Mouse (Mus musculus) granulocyte monocyte progenitor cell, adult 5-6 weeks (primary cell): ENCODE measurements around the gene Tbc1d5. TPM values are rescaled to one million over a fixed set of nuclear protein-coding genes. Genes with fewer than 3 reads are reported as not detected.

Experiments used
- ATAC-seq: replicated peaks from 2 replicates; pipeline ENCODE4 v1.8.0; 2016; ENCODE audit warnings: mild to moderate bottlenecking, moderate TSS enrichment, inconsistent platforms; ENCODE audit not compliant: poor library complexity, severe bottlenecking
- total RNA-seq, 2 experiments: library from RNA; stranded (forward) in 1 of 2; stranded (reverse) in 1 of 2; fragments of 200-712, 200-1000 nt in 1 of 2; fragments of >200 nt in 1 of 2; fragmentation: Nextera tagmentation in 1 of 2; gene quantifications; 2 replicates each; pipeline ENCODE4 v1.2.3; 2014 to 2017

Tbc1d5 gene
- 54.6 and 60.0 TPM in 2 replicates for total RNA-seq (2014; fragmentation: Nextera tagmentation)
- 29.2 and 36.7 TPM in 2 replicates for total RNA-seq (2017)

DNA sequence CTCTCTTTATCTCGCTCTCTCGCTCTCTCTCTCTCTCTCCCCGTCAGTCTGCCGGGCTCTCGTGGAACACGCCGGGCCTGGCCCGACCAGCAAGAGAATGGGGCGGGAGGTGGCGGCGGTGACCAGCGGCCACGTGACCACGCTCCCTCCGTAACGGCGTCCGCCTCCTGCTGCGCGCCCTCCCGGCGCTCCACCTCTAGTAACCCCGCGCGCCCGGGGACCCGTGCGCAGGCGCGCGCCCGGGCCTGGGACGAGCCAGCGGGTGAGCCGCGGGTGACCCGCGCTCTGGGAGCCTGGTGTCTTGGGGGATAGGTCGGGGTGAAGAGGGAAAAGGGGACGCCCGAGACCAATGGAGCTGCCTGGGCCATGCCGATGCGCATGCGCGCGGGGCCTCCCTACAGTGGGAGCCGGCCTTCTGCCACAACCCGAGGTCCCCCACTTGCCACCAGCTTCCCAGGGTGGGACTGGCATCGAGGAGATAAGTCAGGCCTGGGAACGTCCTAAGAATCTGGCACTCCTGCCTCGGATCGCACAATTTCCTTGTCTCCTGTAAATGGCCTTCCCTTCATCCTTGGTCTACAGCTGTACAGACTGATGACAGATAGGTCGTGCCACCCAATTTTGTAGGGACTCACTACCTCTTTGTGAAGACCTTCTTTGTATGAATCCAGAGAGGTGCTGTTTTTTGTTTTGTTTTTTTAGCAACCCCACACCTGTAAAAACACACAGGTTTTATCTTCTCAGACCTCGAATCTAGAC lies at the start of gene Tbc1d5:
TSS of gene Tbc1d5 (minus strand) at position 158 of the 759 bp plus-strand sequence.
- peak; percentile 80 for ATAC-seq

GRCm38 (mm10) chr17:51226056-51226455 lies 46.9 kb upstream of the Tbc1d5 start:
- ATAC-seq, result no peak

DNA sequence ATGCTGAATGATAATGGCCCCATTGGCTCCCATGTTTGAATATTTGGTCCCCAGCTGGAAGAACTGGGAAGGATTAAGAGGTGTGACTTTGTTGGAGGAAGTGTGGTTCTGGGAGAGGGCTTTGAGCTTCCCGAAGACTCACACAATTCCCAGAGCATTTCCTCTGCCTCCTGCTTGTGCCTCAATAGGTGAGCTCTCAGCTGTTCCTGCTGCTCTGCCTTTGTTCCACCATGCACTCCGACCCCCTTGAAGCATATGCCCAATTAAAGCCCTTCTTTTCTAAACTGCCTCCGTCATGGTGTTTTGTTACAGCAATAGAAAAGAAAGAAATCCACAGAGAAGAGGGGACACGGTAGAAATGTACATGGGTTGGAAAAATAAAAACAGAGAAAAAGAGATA lies 44.0 kb upstream of the Tbc1d5 start:
- ATAC-seq, result no peak

GRCm38 (mm10) chr17:51221075-51221474 lies 41.9 kb upstream of the Tbc1d5 start:
- ATAC-seq, result peak; percentile 87

DNA sequence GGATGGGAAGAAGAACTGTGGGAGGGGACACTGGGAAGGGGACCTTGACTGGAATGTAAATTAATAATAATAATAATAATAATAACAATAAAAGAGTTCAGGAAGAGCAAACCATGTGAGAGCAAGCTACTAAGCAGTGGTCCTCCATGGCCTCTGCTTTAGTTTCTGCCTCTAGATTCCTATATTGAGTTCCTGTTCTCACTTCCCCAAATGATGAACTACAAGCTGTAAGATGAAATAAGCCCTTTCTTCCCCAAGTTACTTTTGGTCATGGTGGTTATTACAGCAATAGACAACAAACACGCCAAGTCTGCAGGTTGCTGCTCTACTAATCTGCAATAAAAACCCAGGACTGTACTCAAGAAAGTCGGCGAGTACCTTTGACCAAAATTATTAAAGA lies 40.7 kb upstream of the Tbc1d5 start:
- ATAC-seq, result peak; percentile 88

DNA sequence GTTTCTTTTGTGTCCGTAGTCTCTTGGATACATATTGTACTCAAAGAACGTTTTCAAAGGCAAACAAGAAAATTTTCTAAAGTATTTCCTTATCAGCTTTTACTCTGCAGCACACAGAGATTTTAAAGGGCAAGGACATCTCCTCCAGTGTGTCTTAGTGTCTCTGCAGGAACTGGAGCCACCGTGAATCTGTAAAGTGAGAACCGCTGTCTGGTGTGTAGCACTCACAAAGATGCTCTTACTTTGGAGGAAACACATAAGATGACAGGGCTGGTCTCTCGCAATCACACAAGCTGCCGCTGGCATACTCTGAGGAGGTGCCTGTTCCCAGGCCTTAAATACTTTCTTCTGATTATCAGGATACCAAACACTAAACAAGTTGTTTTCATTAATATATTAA lies 37.3 kb upstream of the Tbc1d5 start:
- ATAC-seq, result no peak

DNA sequence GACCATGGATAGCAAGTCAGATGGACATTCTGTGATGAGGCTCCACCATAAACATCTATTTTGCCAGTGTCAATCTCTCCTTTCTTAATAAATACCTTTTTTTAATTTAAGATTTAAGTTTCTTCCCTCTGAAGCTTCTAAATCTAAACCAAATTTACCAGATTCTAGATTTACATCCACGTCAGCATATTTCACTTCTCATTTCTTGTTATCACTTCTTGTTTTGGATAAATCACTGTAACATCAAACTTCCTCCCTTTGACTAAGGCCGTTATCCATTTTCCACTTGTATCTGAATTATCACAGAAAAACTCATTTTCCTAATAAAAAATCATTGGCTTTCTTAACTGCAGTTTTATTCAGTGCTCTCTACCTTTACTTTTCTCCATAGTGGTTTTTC lies 30.4 kb upstream of the Tbc1d5 start:
- ATAC-seq, result peak; percentile 88

DNA sequence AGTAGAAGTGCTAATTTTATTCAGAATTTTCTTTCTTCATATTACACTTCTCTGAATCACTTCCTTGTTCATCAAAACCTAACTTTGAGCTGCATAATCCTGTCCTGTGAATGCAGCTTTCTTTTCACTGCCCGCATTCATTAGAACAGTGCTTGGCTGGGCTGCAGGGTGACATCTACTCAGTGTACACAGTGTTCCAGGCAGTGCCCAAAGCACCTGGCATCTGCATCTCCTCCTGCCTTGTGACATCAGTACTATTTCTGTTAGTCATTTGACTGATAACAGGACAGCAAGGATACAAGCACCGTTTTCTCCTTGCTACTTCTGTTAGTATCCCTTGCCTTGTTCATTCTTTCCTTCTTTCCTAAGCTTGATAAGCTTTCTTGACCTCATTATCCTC lies 25.5 kb upstream of the Tbc1d5 start:
- ATAC-seq, result no peak

GRCm38 (mm10) chr17:51195561-51195960 lies 16.4 kb upstream of the Tbc1d5 start:
- ATAC-seq, result no peak

DNA sequence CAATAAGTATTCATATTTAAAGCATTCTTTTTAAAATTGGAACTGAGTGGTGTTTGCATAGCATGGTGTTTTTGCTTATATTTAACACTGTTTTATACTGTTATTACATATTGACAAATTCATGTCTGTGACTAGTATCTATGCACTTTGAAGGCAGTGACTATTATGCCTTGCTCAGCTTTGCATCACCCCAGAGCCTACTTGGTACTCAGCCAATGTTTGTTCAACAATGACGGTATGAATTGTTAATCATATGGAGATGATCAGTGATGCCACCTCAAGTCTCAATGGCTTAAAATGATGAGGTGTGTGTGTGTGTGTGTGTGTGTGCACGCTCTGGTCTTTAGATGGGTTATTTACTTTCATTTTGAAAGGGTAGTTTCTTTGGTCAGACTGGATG lies 15.6 kb upstream of the Tbc1d5 start:
- no peak for ATAC-seq

GRCm38 (mm10) chr17:51191381-51191780 lies 12.2 kb upstream of the Tbc1d5 start:
- ATAC-seq, result no peak

- ATAC-seq, result no peak
Measured at GRCm38 (mm10) chr17:51182715-51183114, 3.6 kb upstream of the Tbc1d5 start.

- ATAC-seq, result peak; percentile 78
Measured at GRCm38 (mm10) chr17:51178491-51179194, 509 bp downstream of the Tbc1d5 start.

GRCm38 (mm10) chr17:51177923-51178322 lies 1.2 kb downstream of the Tbc1d5 start:
- peak; percentile 3 for ATAC-seq

- no peak for ATAC-seq
Measured at GRCm38 (mm10) chr17:51172332-51172731, 6.8 kb downstream of the Tbc1d5 start.

- ATAC-seq, result no peak
Measured at GRCm38 (mm10) chr17:51171504-51171903, 7.6 kb downstream of the Tbc1d5 start.

- ATAC-seq, result no peak
Measured at GRCm38 (mm10) chr17:51169911-51170310, 9.2 kb downstream of the Tbc1d5 start.

DNA sequence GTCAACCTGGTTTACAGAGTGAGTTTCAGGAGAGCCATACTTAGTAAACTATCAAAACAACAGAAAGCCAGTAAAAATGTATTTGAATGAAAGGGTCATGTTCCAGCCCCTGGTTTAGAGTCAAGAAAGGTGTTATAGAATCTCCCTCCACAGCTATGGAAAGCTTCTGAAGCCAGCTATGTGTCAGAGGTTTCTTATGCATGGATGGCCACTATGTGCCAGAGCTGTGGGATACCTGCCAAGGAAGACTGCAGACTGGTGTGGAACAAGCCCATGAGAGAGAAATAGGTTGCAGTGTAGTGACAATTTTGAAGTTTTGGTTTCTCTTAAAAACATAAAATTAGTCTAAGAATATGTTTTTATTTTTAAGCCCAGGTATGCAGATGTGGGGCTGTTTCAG lies 16.8 kb downstream of the Tbc1d5 start:
- ATAC-seq, result no peak

DNA sequence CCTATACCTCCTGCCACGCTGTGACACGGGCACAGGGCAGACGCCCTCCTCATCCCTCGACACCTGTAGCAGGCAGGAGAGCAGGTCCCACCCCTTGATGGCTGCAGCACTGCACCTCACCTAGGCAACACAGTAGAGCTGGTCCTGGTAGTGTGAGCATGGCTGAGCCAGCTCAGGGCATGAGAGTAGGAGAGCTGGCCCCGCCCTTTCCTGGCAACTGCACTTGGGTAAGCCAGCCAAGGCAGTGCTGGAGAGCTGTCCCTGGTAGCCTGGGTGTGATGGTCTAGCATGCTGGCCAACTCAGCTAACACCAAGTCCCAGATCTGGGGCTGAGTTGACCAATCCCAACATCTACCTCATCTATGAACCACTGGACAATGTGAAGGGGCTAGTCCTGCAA lies 19.9 kb downstream of the Tbc1d5 start:
- peak; percentile 37 for ATAC-seq

GRCm38 (mm10) chr17:51150999-51151398 lies 28.2 kb downstream of the Tbc1d5 start:
- ATAC-seq, result no peak

GRCm38 (mm10) chr17:51144983-51145382 lies 34.2 kb downstream of the Tbc1d5 start:
- no peak for ATAC-seq

DNA sequence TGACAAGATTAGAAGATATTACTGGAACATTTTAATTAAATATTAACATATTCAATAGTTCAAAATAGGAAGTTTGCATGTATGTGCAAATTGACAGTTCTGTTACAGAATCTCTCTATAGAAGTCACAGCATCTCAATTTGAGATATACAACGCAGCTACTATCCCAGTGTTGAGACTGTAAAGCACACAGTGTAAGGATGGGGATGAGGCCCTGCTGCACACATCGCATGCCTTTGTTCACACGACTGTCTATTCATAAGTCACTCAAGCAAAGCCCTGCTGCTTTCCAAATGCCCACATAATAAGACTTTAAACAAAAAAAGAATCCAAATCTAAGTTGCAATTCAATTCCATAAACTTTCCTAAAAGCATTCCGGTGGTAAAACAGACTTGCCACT lies 37.1 kb downstream of the Tbc1d5 start:
- no peak for ATAC-seq
